Mouse (Mus musculus) ovary, postnatal 10 days (tissue): ENCODE data around the gene Serpina1b.
"Not testable (repeated sequence)": the region's sequence is repeated elsewhere in the genome, so short reads cannot be mapped to it uniquely, and the experiment has no call there.

ENCODE experiments used
- DNase-seq: peaks from one replicate; pipeline ENCODE4 v3.0.0; 2022; ENCODE audit warnings: low spot score

The Serpina1b gene

DNA sequence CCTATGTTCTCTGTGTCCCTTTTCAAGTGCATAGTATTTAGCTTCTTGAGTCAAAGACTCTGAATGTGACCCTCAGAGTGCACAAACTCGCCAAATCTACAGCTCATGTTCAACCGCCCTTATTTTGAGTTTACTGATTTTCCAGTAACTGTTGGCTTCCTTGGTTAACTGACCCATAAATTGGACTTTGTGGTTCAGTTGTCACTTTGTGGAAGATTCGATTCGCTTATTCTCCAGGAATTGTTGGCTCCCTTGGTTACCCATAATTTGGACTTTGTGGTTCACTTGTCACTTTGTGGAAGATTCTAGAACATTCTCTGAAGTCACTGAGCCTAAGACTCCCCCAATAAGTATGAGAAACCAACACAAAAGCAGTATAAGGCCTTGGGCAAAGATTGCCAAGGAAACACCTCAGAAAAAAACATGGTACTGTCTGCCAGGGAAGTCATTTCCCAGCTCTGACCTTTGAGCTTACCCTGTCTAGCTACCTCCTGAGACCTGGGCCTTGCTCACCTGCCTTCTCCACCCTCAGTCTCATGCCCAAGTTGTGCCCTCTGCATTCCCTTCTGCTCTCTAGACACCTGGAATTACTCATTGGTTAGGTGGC lies 129.9 kb downstream of the Serpina1b start:
- DNase-seq, result no peak

GRCm38 (mm10) chr12:103695429-103695828 lies 134.7 kb downstream of the Serpina1b start, which contains the start of gene Serpina1f:
TSS of gene Serpina1f (minus strand) at chr12:103695529.
- DNase-seq, result no peak

GRCm38 (mm10) chr12:103688221-103688814 lies 141.9 kb downstream of the Serpina1b start:
- no peak for DNase-seq

DNA sequence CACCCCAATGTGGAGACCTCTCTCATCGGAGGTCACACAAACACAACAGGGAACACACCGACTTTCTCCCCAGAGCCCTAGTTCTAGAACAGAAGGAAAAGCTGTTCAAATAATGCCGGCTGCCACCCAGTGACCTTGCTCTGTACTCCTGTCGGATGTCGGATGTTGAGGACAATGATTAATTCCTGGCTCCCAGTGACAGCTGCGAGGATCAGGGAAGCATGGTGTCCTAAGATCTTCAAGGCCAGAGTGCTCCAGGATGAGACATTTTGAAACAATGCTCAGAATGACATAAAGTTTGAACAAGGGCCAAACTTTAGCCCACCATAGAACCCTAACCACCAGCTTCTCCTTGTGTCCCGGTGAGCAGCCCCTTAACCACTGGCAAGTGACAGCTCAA lies 143.2 kb downstream of the Serpina1b start:
- no peak for DNase-seq

GRCm38 (mm10) chr12:103686050-103686449 lies 144.1 kb downstream of the Serpina1b start:
- no peak for DNase-seq

GRCm38 (mm10) chr12:103685386-103685785 lies 144.8 kb downstream of the Serpina1b start:
- DNase-seq, result no peak

DNA sequence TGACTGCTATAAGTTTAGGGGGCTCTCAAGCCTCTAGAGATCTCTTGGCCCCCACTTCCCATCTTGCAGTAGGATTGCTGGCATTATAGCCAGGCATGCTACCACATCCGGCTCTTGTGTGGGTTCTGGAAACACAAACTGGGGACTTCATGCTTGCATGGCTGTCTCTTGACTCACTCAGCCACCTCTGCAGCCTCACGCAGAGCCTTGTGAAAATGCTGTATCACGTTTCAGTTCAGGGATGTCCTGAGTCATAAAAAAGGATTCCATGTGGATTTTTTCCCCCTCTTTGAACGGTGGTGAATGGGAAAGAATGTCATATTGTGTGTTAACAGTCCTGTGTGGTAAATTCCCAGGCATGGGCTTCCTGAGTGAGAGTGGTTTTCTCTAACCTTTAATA lies 146.4 kb downstream of the Serpina1b start:
- DNase-seq, result no peak

DNA sequence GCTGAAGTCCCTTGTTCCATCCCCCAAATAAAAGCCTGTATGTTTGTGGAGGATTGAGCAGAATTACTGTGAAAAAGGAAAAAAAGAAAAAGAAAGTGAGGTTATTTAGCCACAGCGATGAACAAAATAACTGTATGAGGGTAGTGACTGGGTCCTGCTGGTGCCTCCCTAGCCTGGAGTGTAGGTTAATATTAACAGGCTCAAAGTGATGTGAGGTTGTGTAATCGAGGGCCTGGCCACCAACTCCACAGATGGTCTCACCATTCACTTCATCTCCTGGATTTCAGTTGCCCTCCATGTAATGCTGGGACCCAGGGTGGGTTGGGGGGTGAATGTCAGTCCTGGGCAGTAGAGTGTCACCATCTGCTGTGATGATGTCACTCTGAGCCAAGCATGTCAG lies 148.4 kb downstream of the Serpina1b start:
- DNase-seq, result no peak

- DNase-seq, result no peak
Measured at GRCm38 (mm10) chr12:103681169-103681568, 149.0 kb downstream of the Serpina1b start.

DNA sequence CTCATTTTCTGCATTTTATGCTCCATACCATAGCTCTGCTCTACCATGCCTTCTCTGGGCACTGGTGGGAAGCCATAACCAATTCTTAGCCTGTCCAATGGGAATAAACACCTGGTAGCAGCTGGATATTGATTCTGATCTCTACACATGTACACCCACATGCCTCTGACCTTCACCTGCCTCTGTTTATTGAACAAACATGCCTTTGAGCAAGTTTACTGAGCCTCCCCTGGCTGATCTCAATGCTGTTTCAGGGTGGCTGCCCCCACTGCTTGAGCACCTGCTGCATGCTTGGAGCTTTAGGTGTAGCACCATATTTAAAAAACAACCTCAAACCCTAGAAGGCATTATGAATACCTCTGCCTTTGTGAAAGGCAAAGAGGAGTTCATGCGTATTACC lies 150.3 kb downstream of the Serpina1b start:
- not testable (repeated sequence) for DNase-seq
